Mouse (Mus musculus) cerebellum, adult 9-10 months (tissue): ENCODE measurements at regions not wholly inside any gene's neighbourhood (a gene's known extent, or its start where the extent isn't known, plus 50 kb on each side); places are given as distances from the start of the nearest gene placed in this dataset.

Source experiments
- DNase-seq: peaks from one replicate; pipeline ENCODE4 v3.0.0; 2022

GRCm38 (mm10) chr3:134610244-134610643 lies 218.6 kb upstream of the Tacr3 start:
- peak; percentile 3 for DNase-seq

DNA sequence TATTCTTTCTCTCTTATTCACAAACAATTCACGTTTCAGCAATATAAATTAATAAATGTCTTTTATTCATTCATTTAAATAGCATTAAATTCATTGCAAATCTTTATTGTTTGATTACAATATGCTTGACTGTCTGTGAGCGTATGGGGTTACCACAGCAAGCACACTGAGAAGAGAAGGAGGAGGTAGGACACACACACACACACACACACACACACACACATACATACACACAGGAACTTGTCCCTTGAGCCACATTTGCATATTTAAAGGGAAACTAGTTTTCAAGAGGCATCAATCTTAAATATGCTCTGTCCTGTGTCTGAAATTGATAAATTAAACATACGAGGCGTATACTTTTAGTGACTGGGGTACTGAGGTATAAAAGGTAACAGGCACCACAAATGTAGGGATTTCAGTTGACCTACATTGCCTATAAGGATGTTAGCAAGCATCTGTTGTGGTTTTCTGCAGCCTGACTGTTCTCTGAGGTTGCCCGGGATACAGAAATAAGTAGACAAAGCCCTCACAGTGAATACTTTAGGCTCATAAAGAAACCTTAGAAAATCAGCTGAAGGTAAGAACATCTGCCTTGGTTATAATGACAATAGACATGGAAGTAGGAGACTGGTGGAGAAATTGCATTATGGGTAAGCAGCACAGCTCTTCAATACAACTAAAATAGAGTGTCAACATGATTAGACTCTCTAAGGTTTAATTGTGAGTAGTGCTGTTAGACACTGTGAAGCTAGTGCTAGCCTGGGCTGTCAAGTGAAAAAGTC lies 217.1 kb upstream of the Tacr3 start:
- no peak for DNase-seq

- no peak for DNase-seq
Observed at GRCm38 (mm10) chr3:134612298-134612616, 216.6 kb upstream of the Tacr3 start.

- no peak for DNase-seq
Observed at GRCm38 (mm10) chr3:134629166-134630134, 199.4 kb upstream of the Tacr3 start.

GRCm38 (mm10) chr3:134630135-134630516 lies 198.7 kb upstream of the Tacr3 start:
- DNase-seq = no peak

- no peak for DNase-seq
Observed at GRCm38 (mm10) chr3:134648727-134649445, 179.9 kb upstream of the Tacr3 start.

DNA sequence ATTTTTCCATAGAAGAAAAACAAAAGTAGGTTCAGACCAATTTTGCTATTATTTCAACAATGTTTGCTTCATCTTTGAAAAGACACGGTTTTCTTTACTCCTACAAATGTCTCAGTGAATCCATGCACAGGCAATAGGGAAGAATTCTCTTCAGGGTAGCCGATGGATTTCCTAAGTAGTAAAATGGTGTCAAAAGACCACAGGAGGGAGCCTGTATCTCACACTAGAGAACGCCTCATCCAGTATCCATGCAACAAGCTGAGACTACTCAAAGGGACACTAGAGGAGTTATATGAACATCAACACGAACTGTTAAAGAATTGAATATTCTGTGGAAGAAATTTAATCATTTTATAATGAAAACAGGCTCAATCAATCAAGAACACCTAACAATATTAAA lies 174.8 kb upstream of the Tacr3 start:
- DNase-seq = no peak

- DNase-seq = no peak
Observed at GRCm38 (mm10) chr3:134694893-134695292, 133.9 kb upstream of the Tacr3 start.

- no peak for DNase-seq
Observed at GRCm38 (mm10) chr3:134718620-134719019, 110.2 kb upstream of the Tacr3 start.

GRCm38 (mm10) chr3:134735684-134736083 lies 93.1 kb upstream of the Tacr3 start:
- no peak for DNase-seq

GRCm38 (mm10) chr3:134761108-134761507 lies 67.7 kb upstream of the Tacr3 start:
- DNase-seq = no peak

GRCm38 (mm10) chr3:134763264-134763936 lies 65.4 kb upstream of the Tacr3 start:
- no peak for DNase-seq
